Mouse (Mus musculus): ENCODE data around the gene Calhm5.

Gene Calhm5

DNA sequence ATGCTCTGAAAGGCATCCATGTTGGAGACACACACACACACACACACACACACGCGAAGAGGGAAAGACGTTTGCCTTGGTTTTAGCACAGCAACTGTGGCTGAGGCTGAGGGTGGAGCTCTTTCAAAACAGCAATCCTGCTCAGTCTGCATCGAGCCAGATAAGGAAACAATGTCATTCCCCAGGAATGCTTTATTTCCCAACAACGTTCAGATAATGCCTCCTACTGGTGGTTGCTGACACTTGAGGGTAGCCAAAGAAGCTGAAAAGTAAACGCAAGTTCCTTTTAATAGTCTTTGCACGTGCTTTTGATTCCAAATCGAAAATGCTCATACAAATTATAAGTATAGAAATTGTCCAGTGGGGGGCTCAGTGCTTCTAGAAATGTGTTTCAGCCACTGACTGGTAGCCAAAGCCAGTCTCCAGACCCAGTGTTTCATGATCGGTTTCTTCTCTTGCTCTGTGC, at the start of gene Calhm5:
Gene Calhm5 (minus strand): TSS at position 102 of the 466 bp plus-strand sequence.
- peak; percentile 50 for DNase-seq (ENCODE audit: low read depth, low spot score)

DNA sequence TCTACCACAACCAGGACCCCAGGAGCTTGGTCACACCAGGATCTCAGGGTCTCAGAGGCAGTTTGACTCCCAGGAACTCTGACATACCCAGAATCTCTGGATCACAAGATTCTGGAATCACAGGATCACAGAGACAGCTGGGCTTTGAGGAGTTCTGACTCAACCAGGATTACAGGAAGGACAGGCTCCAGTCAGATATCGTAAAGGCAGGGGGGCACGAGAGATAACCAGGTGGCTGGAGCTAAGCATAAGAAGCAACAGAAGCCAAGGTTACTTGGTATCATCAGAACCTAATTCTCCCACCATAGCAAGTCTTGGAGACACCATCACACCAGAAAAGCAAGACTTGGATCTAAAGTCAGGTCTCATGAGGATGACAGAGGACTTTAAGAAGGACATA, 45.4 kb upstream of the Calhm5 start:
- no peak for DNase-seq (ENCODE audit: low read depth, low spot score)

DNA sequence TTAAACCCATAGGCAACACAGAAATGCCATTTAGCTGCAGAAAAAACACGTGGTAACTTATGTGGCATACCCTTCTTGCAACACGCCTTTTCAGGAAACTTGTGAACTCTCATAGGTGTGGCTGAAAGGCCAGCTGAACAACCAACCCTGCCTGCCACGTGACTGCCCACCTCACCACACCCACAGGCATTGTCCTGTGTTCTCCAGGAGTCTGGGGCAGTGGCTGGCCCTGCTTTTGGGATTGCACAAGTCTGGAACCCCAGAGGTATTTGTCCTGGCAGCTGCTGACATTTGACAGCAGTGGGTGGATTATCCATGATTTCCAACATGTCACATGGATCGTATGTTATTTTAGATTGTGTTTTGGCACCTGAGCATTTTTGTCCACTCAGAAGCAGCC, 43.4 kb upstream of the Calhm5 start:
- no peak for DNase-seq (ENCODE audit: low read depth, low spot score)

DNA sequence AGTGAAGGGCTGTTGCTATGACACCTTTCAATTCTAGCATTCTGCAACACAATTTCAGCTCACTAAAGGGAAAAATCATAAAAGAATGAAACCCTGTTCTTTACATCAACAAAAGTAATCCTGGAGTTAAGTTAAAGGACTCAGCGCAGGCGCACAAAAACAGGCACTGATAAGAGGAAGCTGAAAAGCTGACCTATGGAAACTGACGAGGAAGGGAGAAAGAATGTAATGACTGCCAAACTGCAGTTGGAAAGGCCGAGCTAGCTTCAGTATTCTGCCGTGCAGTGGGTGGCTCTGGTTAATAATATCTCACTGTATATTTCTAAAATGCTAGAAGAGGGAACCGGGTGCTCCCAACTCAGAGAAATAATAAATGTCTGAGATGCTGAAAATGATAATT, 41.7 kb upstream of the Calhm5 start:
- DNase-seq (ENCODE audit: low read depth, low spot score) = no peak

DNA sequence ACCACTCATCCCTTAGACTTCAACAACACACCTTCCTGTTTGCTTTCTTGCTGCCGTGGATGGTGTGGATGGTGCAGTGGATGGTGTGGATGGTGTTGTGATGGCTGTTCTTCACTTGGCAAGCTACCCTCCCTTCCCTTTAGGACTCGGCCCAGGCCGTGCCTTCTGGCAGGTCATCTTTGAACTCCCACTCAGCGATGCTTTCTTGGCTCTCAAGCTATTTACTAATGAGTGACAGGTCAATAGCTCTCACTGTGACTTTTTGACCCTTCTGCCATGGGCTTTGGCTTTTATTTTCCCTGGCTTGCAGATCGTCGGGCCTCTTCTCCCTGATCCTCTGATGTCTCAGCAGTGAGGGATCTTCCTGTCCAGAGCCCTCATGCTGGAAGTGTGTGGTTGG, 40.1 kb upstream of the Calhm5 start:
- DNase-seq (ENCODE audit: low read depth, low spot score) = no peak

DNA sequence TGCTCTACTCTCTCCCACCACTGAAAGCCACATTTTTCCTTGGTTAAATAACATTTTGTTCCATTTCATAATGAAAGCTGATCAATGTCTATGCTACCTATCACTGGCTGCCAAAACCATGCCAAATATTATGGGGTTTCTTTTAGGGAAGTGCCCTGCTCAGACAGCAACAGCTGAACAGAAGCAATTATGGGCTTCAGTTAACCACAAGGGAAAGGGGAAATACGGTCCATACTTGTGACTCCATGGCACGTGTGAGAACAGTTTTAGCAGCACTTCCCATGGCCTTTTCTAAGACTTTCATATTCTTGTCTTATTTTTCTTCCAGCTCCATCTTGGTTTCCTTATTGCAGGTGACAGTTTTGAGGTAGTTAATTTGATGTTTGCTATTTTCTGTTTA, 35.0 kb upstream of the Calhm5 start:
- no peak for DNase-seq (ENCODE audit: low read depth, low spot score)

DNA sequence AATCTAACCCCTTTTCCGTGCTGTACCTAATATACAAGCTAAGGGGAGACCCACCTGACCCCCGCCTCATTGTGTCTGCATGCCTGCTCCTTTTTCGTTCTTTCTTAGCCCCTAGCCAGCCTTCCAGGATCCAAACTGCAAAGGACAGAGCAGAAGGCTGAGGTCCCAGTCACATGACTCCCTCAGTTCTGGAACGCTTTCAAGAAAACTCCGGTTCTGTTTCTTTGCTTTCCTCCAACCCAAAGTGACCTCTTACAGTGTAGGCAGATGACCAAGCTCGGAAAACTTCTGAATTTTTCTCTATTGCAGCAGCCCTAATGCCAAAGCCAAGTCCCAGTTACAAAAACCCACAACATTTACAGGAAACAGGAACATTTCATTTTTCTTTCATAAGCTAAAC, 32.1 kb upstream of the Calhm5 start:
- DNase-seq (ENCODE audit: low read depth, low spot score) = no peak

DNA sequence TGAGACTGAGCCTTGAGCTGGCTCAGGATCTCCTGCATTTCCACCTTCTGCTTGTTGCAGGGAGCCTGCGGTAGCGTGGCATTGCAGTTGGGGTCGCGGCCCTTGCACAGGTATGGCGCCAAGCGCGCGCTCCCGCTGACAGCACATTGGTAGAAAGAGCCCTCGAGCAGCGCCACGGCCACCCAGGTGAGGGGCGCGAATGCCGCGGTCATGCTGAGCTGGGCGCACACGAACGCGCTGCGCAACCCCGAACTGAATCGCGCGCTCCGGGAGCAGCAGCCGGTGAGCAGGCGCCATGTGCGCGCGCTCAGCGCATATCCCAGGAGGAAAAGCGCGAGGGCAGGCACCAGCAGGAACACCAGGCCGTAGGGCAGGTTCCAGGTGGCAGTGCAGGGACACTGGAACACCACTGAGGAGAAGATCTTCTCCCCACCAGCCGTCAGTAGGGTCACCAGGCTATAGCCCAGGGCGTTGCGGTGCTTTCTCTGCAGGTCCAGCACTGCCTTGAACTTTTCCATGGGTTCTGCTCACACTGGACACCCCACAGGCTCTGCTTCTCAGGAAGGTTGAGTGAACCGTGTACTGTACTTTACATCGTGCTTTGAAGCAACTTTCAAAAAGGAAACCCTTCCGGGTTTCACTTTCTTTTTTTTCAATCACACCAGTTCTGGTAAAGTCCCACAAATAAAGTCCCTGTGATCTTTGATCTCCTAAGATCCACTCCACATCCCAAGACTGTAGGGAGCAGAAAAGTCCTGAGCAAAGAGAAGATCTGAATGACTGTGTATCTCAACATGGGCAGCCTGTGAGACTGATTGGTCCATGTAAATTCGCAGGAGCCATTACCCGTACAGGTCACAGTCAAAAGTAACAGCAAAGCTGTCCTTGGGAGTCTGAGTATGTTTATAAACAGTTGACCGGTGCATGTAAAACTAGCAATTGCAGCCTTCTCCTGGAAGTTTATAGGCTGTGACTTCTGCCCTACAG, 31.4 kb upstream of the Calhm5 start, which contains the start of gene Calhm6:
Gene Calhm6 (minus strand): TSS at position 593 of the 987 bp plus-strand sequence.
- peak; percentile 69 for DNase-seq (ENCODE audit: low read depth, low spot score)

DNA sequence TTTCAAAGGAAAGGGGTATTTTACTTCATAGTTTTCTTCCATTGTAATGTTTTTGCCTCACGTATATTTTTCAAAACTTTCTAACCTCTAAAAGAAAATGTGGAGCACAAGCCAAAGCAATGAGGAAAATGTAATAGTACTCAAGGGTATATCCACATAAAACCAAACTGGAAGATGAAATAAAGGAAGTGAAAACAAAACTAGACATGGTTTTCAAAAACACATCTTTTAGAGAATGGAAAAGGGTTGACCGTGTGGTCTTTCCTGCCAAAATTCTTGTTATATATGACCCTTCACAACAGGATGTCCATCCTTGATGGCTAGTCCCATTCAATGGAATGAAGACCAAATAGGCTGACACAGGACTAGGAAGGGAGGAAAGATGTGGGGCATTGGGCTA, 22.1 kb upstream of the Calhm5 start:
- DNase-seq (ENCODE audit: low read depth, low spot score) = no peak

DNA sequence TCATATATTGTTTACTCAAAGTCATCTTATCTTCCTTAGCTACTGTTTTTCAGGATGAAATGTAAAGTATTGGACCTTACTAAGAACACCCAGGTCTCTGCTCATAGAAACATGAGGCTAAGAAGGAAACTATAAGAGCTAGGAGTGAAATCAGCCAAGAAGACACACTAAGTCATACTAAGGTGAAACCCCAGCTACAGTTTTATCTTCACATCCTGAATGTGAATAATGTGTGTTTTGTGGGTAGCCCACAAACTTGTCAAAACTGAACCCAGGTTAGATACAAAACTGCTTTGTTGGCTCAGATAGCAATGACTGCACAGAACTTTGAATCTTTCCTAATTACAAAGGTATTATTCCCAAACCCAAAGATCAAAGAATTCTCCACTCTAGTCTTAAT, 21.5 kb upstream of the Calhm5 start:
- peak; percentile 30 for DNase-seq (ENCODE audit: low read depth, low spot score)

DNA sequence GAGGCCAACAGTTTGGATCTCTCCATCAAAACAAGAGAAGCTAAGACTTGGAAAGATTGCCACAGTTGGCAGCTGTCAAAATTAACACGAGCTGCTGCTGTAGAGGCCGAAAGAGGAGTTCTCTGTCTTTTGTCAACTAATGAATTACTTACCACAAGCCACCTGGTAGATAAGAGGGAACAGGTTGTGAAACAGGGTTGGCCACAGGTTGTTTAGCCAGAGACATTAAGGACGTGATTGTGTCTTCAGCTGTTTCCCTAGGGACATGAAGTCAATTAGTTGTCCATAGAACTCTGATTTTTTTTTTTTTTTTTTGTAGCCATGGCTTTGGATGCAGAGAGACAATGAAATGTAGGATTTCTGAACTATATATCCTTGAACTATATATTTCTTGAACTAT, 20.8 kb upstream of the Calhm5 start:
- no peak for DNase-seq (ENCODE audit: low read depth, low spot score)

DNA sequence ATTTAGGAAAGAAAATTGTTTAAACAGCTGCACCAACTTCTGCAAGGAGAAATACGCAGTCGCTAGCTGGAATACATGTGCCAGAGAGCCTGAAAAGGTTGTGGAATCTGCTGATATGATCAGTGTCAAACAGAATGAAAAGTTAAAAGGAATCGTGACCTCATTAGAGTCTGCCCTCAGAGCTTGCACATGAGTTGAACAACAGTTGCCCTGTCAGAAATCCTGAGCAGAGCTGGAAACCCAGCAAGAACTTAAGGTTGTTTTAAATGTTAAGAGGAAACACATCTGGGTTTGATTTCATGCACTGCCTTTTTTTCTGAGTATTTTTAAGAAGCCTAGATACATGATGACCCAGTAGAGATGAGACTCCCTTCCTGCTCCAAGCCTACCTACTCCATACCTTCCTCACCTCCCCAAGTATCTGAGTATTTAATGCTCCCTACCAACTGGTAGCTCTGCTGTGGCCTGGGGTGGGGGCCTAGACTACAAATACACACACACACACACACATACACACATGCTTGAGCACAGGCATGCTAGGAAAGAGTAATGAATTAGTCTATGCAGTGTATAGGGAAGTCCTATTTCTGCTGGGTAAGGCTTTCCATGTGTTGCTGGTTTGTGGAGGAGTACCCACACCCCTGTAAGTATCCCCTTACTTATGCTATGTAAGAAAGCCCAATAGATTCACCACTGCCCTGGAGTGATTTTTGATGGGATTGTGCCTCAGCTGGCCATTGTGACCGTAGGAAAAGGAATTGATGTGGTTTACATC, 15.8 kb upstream of the Calhm5 start:
- no peak for DNase-seq (ENCODE audit: low read depth, low spot score)

DNA sequence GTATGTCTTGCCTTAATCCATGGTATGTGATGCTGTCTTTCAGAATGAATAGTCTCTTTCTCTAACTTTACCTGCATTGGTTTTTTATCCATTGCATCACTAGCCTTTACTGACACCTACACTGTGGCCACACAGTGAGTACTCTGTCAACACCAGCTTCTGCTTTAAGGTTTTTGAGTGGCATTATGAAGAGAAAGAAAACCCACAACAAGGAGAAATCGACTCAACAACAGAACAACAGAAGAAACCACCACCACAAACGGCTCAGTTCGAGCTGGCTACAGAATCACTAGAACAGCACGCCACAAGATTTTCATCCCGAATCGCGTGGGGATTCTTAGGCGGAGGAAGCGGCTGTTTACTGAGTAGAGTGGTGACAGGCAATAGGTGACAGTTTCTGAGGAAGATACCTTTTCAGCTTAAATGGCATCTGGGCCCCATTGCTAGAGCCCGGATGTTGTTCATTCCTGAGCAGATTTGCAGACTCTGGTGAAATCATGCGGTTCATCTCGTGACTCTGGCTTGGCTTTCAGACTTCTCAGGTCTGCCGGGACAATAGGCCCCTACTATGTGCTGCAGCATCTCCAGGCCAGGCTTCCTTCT, 14.6 kb upstream of the Calhm5 start:
- peak; percentile 70 for DNase-seq (ENCODE audit: low read depth, low spot score)

DNA sequence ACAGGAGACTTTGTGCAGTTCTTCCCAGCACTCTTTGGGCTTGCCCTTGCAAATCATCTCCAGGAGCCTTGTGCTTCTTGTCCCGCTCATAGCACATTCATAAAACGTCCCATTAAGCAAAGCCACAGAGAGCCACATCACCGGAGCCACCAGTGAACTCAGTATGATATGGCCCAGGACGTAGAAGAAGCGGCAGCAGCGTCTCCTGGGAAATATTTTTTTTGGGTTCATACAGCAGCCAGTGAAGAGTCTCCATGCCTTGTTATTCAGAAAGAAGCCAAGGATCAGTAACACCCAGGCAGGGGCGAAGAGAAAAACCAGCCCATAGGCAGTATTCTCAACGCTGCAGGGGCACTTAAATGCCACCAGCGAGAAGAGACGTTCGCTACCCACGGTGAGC, 355 bp downstream of the Calhm5 start:
- no peak for DNase-seq (ENCODE audit: low read depth, low spot score)

DNA sequence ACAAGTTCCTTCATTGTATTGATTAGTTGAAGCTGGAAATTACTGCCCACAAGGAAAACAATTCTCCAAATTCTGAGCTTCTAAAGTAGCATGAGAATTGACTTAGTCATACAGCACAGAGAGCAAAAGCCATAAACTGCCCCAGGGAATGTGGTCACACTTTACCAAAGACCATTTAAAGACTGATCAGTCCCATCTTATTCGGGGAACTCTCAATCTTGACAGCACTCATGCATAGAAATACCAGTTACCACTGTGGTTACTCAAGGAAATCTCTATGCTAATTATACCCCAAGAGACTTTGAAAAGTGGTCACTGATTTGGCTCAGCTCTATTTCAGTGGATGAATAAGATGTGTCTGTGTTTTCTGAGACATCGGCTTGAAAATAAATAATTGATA, 1.2 kb downstream of the Calhm5 start:
- DNase-seq (ENCODE audit: low read depth, low spot score) = no peak

DNA sequence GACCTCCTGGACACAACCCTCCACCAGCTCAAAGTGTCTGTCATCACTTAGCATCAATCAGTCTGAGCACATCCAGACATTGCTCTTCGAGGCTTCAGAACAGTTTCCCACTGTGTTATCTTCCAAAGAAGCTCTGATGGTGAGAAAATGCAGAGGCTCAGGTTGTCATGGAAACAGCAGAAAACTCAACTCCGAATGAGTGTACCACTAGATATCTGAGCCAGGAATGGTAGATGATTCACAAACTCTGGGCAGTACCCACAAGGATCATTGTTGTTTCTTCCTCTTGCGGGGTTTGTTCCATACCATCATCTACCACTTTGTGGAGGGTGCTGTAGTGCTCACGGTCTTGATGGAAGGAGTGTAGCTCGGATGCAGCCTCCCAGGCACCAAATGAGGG, 4.4 kb downstream of the Calhm5 start:
- DNase-seq (ENCODE audit: low read depth, low spot score) = no peak

DNA sequence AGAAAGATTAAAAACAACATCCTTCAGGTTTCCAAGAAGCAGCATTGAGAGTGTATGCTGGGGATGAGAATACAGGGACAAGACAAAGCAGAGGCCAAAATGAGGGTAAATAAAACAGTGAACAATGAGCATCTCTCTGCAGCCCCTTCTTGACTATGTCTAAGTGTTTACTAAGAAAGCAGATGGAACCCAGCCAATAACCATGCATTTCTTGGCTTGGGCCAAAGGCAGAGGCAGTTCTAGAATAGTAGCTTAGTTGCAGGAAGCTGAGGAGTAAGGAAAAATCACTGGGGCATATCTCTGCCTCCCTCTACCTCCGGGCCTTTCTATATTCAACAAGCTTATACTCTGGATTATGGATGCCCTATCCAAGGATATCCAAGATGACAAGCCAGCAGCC, 5.8 kb downstream of the Calhm5 start:
- DNase-seq (ENCODE audit: low read depth, low spot score) = no peak

DNA sequence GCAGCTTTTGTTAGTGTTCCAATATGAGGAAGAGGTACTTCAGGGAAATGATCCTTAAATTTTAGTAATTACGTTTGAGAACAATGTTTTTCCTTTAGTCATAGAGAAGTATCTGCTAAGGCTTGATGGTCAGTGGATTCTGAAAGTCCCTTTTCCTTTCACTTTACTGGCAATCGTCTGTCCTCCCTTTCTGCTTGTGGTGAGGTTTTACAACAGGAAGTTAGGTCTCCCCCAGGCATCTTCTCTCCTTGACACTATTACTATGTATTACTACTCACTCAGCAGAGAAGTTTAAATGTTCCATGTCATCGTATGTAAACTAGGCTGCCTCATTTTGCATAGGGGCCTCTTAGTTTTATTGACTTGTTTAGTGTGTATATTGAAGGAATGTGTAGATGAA, 6.8 kb downstream of the Calhm5 start:
- DNase-seq (ENCODE audit: low read depth, low spot score) = peak; percentile 8

DNA sequence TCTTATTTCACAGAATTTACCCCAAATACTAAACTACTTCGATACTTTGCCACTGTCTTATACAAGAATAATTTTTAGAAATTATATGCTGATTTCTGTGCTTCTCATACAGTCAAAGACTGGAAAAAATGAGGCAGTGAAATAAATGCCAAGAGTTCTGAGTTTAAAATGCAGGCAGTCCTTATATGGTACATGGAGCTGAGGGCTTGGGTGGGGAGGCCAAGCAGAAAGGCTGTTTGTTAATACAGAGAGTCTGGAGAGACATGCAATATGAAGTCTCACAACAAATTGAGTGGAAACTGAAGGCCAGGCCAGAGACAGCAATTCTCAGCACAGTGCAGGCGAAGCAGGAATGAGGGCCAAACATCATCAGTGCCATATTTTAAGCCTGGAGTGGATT, 7.8 kb downstream of the Calhm5 start:
- DNase-seq (ENCODE audit: low read depth, low spot score) = no peak

DNA sequence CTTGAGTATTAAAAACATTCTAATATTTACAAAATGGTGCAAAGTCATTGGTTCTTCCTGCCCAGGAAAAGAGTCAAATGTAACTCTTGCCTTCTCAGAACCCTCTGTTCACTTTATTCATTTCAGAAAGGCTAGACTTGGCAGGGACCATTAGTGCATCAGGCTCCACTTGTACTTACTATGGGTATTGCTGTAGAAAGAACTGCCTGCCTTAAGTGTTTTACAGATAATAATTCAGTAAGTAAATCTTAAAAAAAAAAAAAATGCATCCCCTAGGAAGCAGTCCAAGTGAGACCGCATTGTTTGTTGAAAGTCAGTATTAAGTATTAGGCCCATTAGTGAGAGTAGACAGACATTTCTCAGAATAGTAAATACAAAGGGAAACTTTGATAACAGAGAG, 9.8 kb downstream of the Calhm5 start:
- no peak for DNase-seq (ENCODE audit: low read depth, low spot score)

DNA sequence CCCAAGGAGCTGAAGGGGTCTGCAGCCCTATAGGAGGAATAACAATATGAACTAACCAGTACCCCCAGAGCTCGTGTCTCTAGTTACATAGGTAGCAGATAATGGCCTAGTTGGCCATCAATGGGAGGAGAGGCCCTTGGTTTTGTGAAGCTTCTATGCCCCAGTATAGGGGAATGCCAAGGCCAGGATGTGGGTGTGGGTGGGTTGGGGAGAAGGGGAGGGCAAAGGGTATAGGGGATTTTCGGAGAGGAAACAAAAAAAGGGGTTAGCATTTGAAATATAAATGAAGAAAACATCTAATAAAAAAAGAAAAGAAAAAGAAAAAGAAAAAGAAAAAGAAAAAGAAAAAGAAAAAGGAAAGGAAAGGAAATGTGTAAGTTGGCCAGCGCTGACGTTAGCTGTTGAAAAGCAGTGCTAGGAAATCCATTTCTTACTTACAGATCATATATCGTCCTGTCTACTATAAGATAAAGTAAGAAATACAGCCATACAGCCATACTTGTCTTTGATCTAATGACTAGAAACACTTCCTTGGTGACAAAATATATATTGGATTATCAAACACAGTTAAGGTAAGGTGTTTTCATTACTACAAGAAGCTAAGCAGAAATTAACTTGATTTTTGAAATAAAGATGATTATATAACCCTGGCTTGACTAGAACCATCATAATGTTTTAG, 21.7 kb downstream of the Calhm5 start:
- peak; percentile 51 for DNase-seq (ENCODE audit: low read depth, low spot score)

DNA sequence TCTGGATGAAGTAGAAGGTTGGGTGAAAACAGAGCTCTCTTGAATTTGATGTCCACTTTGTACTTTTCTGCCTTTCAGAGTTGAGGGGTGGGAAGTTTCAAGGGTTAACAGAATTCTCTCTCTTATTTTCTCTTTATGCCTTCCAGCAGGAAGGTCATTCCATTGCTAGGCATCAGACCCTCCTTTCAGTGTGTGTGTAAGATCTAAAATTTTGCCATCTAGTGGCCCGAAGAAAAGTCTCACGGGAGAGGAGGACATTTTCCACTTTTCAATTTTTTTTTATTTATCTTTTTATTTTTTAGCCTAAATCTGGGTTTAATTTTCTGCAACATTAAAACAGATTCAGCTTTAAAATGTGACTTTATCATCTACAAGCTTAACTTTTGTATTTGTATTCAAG, 24.7 kb downstream of the Calhm5 start:
- no peak for DNase-seq (ENCODE audit: low read depth, low spot score)

All from CD4-positive, CD25-positive, alpha-beta regulatory T cell, adult 2 months (primary cell).